Mouse (Mus musculus): ENCODE measurements at regions not wholly inside any gene's neighbourhood (a gene's known extent, or its start where the extent isn't known, plus 50 kb on each side); places are given as distances from the start of the nearest gene placed in this dataset.
"Not testable (repeated sequence)": the region's sequence is repeated elsewhere in the genome, so short reads cannot be mapped to it uniquely, and the experiment has no call there.

GRCm38 (mm10) chr12:15456369-15456768 is 360.4 kb downstream of the Trib2 start:
- TF ChIP-seq CTCF (IDR thresholded peaks at IDR 0.05; ENCODE audit: borderline replicate concordance, control insufficient read depth, extremely low read depth, insufficient read depth, low read length, poor library complexity); POLR2A (IDR thresholded peaks at IDR 0.05; ENCODE audit: control insufficient read depth, extremely low read depth, insufficient read depth, low read length, poor library complexity): not testable (repeated sequence)
